Mouse (Mus musculus) layer of hippocampus, postnatal 25 days (tissue): Measurements from ENCODE around the gene Prr18. TPM values are rescaled to one million over a fixed set of nuclear protein-coding genes. Genes with fewer than 3 reads are reported as not detected.

Experiments used
- DNase-seq, 2 experiments: peaks; one replicate each; pipeline ENCODE4 v3.0.0; 2022; ENCODE audit warnings: mixed read lengths in 2 of 2, low spot score in 1 of 2; ENCODE audit errors: extremely low spot score in 1 of 2
- total RNA-seq, 2 experiments: library from RNA; stranded (reverse); gene quantifications; 2 replicates each; pipeline ENCODE4 v1.2.3; 2021

The Prr18 gene
- total RNA-seq, 2 experiments from 2014 or later: 22.8 to 23.6 TPM

DNA sequence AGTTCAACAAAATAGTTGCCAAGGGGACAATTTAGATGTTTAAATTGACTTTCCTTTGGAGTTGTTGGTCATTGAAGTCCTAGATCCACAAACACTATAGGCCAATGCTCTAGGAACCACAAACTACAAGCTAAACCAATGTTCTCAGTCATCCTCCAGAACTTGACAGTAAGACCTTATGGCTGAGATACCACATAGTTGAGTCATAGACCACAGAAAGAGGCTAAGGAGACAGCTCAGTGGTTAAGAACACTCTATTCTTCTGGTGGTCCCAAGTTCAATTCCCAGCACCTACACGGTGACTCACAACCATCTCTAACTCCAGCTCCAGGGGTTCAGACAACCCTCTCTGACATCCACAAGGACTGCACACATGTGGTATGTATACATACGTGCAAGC, 48.2 kb downstream of the Prr18 start:
- no peak for DNase-seq

DNA sequence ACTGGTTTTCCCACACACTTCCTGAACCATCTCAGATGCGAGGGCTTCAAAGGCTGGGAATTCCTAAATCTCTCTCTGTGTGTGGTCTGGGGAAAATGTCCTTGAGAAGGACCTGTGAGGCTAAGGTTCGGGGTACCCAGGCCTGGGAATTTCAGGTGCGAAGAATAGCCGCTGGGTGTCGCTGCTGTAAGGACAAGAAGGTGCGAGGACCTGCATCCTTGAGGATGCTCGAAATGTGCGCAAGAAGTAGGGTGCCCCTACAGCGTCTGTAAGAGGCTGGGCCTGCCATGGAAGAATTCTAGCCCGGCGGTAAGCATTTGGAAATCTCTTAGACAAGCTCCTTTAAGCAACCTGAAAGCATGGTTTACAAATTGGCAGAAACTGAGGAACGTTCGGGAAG, 51.2 kb downstream of the Prr18 start:
- DNase-seq: peak in 1 of 2 experiments; percentile 66

DNA sequence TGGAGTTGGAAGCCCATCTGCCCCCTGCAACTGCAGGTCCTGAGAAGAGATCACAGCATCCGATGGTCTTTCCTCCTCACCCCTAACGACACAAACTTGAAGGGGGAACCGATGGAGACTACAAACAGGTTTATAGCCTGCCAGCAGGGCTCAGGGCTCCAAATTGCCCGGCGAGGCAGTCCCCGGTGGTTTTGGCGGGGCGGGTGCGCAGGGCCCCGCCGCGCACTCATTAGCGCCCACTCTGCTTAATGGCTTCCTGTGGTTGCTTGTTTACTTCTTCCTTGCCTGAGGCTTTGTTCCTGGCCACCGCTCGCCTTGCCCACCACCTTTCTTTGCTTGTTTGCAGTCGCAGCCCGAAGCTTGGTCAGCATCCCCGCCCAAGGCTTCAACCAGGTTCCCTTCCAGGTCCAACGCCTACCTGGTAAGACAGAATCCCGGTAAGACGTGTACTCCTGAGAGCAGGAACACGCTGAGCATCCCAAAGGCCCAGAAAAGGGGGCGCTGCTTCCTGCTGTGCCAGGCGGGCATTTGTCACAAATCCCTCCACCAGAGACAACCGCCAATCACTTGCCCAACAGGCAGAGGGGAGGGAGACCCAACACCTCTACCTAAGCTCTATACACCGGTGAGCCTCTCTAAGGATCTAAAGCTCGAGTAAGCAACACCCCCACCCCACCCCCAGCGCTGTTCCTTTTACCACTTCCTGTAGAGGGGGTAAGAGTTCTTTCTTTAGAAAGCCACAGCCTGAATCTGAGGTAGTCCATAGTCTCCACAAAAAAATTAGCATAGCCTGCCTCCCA, 51.9 kb downstream of the Prr18 start:
- DNase-seq: no peak

DNA sequence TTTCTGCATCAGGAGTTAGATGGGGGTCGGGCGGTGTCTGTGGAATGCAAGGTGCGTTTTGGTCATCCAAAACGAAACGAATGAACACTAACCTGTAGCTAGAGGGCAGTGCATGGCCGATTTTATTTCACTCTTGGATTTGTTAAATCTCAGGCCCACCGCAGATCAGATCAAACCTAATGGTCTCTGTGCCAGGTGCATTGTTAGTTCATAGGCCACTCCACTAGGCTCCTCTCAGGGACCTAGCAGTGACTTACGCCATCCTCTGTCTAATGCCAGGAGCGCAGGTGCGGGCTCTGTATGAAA, 52.5 kb downstream of the Prr18 start:
- DNase-seq: no peak

DNA sequence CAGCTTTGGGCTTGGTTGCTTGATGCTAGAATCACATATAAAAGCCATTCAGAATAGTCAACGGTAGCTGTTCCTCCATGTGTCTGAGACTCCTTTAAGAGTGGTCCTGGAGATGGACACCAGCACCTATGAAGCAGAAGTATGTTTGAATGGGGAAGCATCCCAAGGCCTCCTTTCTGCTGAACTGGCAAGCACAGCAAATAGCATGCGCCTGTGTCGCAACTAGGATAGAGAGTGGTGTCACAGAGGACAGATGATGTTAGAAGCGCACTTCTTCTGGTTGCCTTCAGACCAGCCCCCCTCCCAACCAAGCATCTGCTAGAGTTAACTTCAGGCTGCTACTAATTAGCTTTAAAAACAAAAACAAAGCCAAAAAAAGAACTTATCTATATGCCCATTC, 53.2 kb downstream of the Prr18 start:
- no peak for DNase-seq

Other genes starting within 250 kb of the Prr18 start
- gene Gm49673, start 189.7 kb upstream of the Prr18 start, total RNA-seq: under 1 TPM; 0.10 to 0.63 TPM
- 1 to 10 TPM; 6.0 to 6.3 TPM for gene Rnaset2a, start 189.4 kb upstream of the Prr18 start, total RNA-seq
- 10 to 100 TPM; 15.3 to 15.7 TPM for gene Fgfr1op, start 172.0 kb upstream of the Prr18 start, total RNA-seq
- under 1 TPM; 0.22 to 0.38 TPM for gene Ccr6, start 101.4 kb upstream of the Prr18 start, total RNA-seq
- 100 to 1,000 TPM; 149 to 159 TPM for gene Mpc1, start 54.6 kb upstream of the Prr18 start, total RNA-seq
- gene Sft2d1, start 26.4 kb upstream of the Prr18 start, total RNA-seq: 10 to 100 TPM; 55.7 to 58.0 TPM
- gene T2, start 18.5 kb downstream of the Prr18 start, total RNA-seq: under 1 TPM; 0.34 to 0.82 TPM
- not detected for gene T, start 97.0 kb downstream of the Prr18 start, total RNA-seq
- 10 to 100 TPM; 55.2 to 64.0 TPM for gene Pde10a, start 187.9 kb downstream of the Prr18 start, total RNA-seq
- gene Gm17087, start 229.5 kb downstream of the Prr18 start, total RNA-seq: not detected